Mouse (Mus musculus): ENCODE results near the gene Pla2g2c.

- TF ChIP-seq CTCF (IDR thresholded peaks at IDR 0.05; ENCODE audit: extremely low read depth, insufficient read depth, low read length) (no peak), POLR2A (IDR thresholded peaks at IDR 0.05; ENCODE audit: extremely low read depth, insufficient read depth, low read length) (no peak)
Measured at GRCm38 (mm10) chr4:138714186-138714585, 10.4 kb upstream of the Pla2g2c start.
